Mouse (Mus musculus) CH12F3 (cell line): ENCODE data around the gene Mmp21.

ENCODE experiments used
- in situ Hi-C: fragments of 300-500 bp; cut with MboI; formaldehyde crosslinking; loops from 2 replicates; pipeline ENCODE4 v1.14.3; 2020; ENCODE audit warnings: low sequenced_read_pairs

Mmp21 gene

GRCm38 (mm10) chr7:133669071-133669470 lies 10.8 kb downstream of the Mmp21 start:
- in situ Hi-C loops: no loop called here

GRCm38 (mm10) chr7:133662467-133662866 lies 17.4 kb downstream of the Mmp21 start:
- in situ Hi-C loops: no loop called here

DNA sequence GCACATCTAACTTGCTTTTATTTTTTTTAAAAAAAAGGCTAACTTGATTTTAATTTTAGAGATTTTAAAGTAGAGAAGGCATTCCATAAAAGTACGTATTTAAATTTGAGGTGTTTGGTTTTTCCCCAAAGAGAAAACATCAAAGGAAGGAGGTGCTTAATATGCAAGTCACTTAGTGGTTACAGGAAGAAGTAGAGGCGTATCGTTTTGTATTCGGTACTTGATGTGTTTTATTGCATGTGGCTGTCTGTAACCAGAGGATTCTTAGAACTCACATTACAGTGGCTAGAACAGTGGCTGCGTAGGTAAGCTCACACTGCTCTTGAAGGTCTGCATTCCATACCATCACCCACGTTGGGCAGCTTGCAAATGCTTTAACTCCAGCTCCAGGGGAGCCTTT lies 34.1 kb downstream of the Mmp21 start:
- in situ Hi-C loops: no loop called here

DNA sequence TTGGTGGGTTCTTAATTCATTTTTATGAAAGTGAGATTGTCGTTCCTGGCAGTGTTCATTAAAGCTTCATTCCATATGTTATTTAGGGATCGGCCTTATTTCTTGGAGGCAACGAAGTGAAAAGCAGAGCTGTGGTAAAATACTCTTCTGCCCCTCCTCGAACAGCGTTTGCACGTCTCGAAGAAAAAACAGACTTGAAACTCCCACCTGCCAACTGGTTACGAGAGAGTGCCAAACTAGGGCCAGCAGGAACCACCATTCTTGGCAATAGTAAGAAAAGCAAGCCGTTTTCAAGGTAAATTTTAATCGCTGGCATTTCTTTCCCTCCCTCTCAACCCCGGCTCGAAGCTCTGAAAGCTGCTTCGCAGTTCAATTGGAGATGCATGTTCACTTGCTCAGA lies 41.0 kb downstream of the Mmp21 start:
- in situ Hi-C loops: no loop called here

- in situ Hi-C loops: no loop called here
Observed at GRCm38 (mm10) chr7:133638306-133638705, 41.6 kb downstream of the Mmp21 start.

DNA sequence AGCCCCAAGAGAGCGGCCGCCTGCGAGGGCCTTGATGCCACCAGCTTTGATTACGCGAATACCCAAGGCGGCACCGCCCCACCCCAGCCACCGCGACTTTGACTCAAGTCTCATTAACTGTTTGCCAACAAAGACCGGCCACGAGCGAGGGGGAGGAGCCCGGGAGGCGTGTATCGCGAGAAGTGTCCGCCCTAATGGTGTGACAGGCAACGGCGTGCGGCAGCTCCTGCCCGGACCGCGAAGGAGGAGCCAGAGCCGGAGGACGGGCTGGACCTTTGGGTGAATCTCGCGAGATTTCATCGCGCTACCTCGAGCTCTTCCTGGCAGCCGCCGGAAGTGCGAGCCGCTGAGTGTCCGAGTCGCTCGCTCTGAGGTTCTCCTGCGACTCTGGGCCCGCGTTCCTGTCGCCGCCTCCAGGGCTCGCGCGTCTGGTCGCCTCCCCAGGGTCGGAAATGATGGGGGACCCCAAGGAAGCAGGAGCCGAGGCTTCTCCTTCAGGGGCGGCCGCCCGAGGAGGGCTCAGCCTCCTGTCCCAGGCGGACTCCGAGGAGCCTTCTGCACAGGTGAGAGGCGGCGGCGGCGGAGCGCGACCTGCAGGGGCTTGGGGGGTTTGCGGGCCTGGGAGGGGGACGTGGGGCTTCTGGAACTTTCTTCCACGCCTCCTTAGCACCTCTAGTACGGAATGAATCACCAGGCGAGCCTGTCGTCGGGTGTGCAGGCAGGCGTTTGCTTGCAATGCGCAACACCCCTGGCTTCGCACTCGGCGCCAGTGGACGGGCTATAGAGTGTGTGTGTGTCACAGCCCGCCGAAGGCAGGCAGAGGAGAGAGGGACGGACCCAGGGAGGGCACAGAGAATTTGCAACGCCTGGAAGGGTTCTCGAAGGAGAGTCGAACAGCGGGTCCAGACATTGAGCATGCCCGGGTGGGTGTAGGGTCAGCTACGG lies 42.2 kb downstream of the Mmp21 start, which contains the start of gene Edrf1:
TSS of gene Edrf1 (plus strand) at position 183 of the 945 bp plus-strand sequence.
- in situ Hi-C loops: no loop called here

GRCm38 (mm10) chr7:133636738-133637352 lies 43.0 kb downstream of the Mmp21 start:
- in situ Hi-C loops: no loop called here

- in situ Hi-C loops: no loop called here
Observed at GRCm38 (mm10) chr7:133634932-133635650, 44.8 kb downstream of the Mmp21 start.

GRCm38 (mm10) chr7:133632476-133632875 lies 47.4 kb downstream of the Mmp21 start:
- in situ Hi-C loops: no loop called here

GRCm38 (mm10) chr7:133630821-133631220 lies 49.0 kb downstream of the Mmp21 start:
- in situ Hi-C loops: no loop called here

GRCm38 (mm10) chr7:133627184-133627936 lies 52.5 kb downstream of the Mmp21 start:
- in situ Hi-C loops: no loop called here
